In the genomic region with DNA sequence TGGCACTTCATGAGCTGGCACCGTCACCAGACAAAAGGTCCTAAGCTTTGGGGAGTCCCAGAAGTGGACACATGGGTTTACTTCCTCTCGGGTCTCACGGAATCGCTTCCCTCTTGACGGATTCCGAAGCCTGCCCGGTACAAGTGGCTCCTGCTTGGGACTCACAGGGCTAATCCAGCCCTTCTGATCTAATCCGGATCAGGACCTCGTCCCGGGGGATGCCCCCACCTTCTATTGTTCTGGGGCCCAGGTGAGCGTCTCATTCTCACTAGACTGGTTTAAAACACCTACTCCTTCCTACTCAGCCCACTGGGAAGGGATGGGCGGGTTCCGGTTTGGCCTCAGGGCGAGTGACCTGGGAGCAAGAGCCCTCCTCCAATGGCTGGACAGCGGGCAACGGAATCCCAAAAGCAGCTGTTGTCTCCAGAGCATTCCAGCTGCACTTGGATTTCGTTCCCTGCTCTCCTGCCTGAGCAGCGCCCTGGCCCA, we compare ENCODE assay signal across 8 mouse cellular contexts. TPM values are rescaled to one million over a fixed set of nuclear protein-coding genes. Genes with fewer than 3 reads are reported as not detected.
A peak's percentile ranks its signal among the peaks of the same experiment; 100 is the strongest.
DNase-seq lines count a peak whose midpoint lies in the region; ATAC-seq and TF ChIP-seq lines count a peak whose summit lies in the region.

No protein-coding gene starts in this region.

- no peaks in the 10 kb centered on the region for H3K27me3 ChIP-seq in testis, adult 2 months (ENCODE audit: control insufficient read depth, insufficient read depth, low read length)
- no peaks in the 10 kb centered on the region for H3K27me3 ChIP-seq in embryonic facial prominence, embryonic 15.5 days
- H3K27me3 ChIP-seq in hindbrain, postnatal 0 days (ENCODE audit: insufficient read depth, low read length), result no peaks in the 10 kb centered on the region

- no peak for DNase-seq in testis, postnatal 10 days (ENCODE audit: low spot score)
- DNase-seq in hindbrain, postnatal 0 days (ENCODE audit: low spot score), result no peak
- DNase-seq in lung, adult 18-20 months, result peak; percentile 47 to 58
- DNase-seq in retina, postnatal 1 day, result peak; percentile 61
- no peak for DNase-seq in B cell, adult 2 months
- no peak for DNase-seq in ovary, postnatal 10 days (ENCODE audit: low spot score)

- 7% methylated on average over 18 of the region's 18 CpGs for WGBS in embryonic facial prominence, embryonic 15.5 days
- WGBS in hindbrain, postnatal 0 days, result 13% methylated on average over 18 of the region's 18 CpGs

- peak overlapping the region; percentile 97 for H3K4me2 ChIP-seq in embryonic facial prominence, embryonic 15.5 days (replicated peaks)
- H3K4me2 ChIP-seq in hindbrain, postnatal 0 days (ENCODE audit: low read depth, low read length), result peak overlapping the region; percentile 96

- TF ChIP-seq CTCF in testis, adult 2 months (IDR thresholded peaks at IDR 0.05; ENCODE audit: control insufficient read depth, insufficient read depth, insufficient replicate concordance, low read depth, low read length), result no peak
- no peak for TF ChIP-seq CTCF in hindbrain, postnatal 0 days (IDR thresholded peaks at IDR 0.05; ENCODE audit: low read depth)

- H3K4me3 ChIP-seq in testis, adult 2 months (ENCODE audit: control insufficient read depth, low read depth, low read length), result peak overlapping the region; percentile 98
- peak overlapping the region; percentile 72 for H3K4me3 ChIP-seq in embryonic facial prominence, embryonic 15.5 days (replicated peaks)
- H3K4me3 ChIP-seq in hindbrain, postnatal 0 days (ENCODE audit: low read length), result peak overlapping the region; percentile 61

- peak overlapping the region; percentile 95 for H3K27ac ChIP-seq in testis, adult 2 months (ENCODE audit: control insufficient read depth, insufficient read depth, low read depth, low read length)
- H3K27ac ChIP-seq in embryonic facial prominence, embryonic 15.5 days (replicated peaks), result peak overlapping the region; percentile 96
- peak overlapping the region; percentile 95 for H3K27ac ChIP-seq in hindbrain, postnatal 0 days

- peak overlapping the region; percentile 75 for H3K9ac ChIP-seq in embryonic facial prominence, embryonic 15.5 days
- H3K9ac ChIP-seq in hindbrain, postnatal 0 days (replicated peaks; ENCODE audit: low read length), result peak overlapping the region; percentile 84

- ATAC-seq in embryonic facial prominence, embryonic 15.5 days (ENCODE audit: insufficient number of reproducible peaks, low FRiP score, low TSS enrichment, low read depth), result no peak
- ATAC-seq in hindbrain, postnatal 0 days, result no peak

- peak; percentile 17; the same call in 1 of the 2 replicates for TF ChIP-seq POLR2A in testis, adult 2 months (IDR thresholded peaks at IDR 0.05; ENCODE audit: control insufficient read depth, low read depth, low read length)

- peaks cover 2% of the 10 kb centered on the region for H3K36me3 ChIP-seq in testis, adult 2 months (ENCODE audit: control insufficient read depth, insufficient read depth, low read length)
- H3K36me3 ChIP-seq in embryonic facial prominence, embryonic 15.5 days, result peaks cover 47% of the 10 kb centered on the region
- H3K36me3 ChIP-seq in hindbrain, postnatal 0 days (ENCODE audit: insufficient read depth, low read length), result peaks cover 33% of the 10 kb centered on the region

- peaks cover 20% of the 10 kb centered on the region for H3K4me1 ChIP-seq in testis, adult 2 months (ENCODE audit: control insufficient read depth, insufficient read depth, low read length)
- H3K4me1 ChIP-seq in embryonic facial prominence, embryonic 15.5 days, result peaks cover 40% of the 10 kb centered on the region
- peaks cover 17% of the 10 kb centered on the region; the same call in 1 of the 2 replicates for H3K4me1 ChIP-seq in hindbrain, postnatal 0 days (ENCODE audit: insufficient read depth, low read length)

- H3K9me3 ChIP-seq in embryonic facial prominence, embryonic 15.5 days (replicated peaks), result no peaks in the 10 kb centered on the region
- no peaks in the 10 kb centered on the region for H3K9me3 ChIP-seq in hindbrain, postnatal 0 days (ENCODE audit: low read length)

RNA-seq across cellular contexts. Expression of a gene that starts 0.7 kb away (rescaled TPM):
- polyA plus RNA-seq in testis, adult 2 months (2012; rRNA removed), result 347 and 402 TPM in 2 replicates
- polyA plus RNA-seq in embryonic facial prominence, embryonic 15.5 days (2015; fragmentation: Nextera tagmentation; extraction: Ambion mirVana), result 63.8 and 65.6 TPM in 2 replicates
- 54.1 and 70.5 TPM in 2 replicates for total RNA-seq in hindbrain, postnatal 0 days (2014; rRNA removed)
- polyA plus RNA-seq in hindbrain, postnatal 0 days (2015; fragmentation: Nextera tagmentation; extraction: Ambion mirVana), result 84.5 and 88.9 TPM in 2 replicates

RNA-seq across cellular contexts. Expression of a gene that starts 1.7 kb away (rescaled TPM):
- polyA plus RNA-seq in testis, adult 2 months (2012; rRNA removed), result 184 and 185 TPM in 2 replicates
- polyA plus RNA-seq in embryonic facial prominence, embryonic 15.5 days (2015; fragmentation: Nextera tagmentation; extraction: Ambion mirVana), result 137 and 139 TPM in 2 replicates
- total RNA-seq in hindbrain, postnatal 0 days (2014; rRNA removed), result 97.3 and 109 TPM in 2 replicates
- 251 and 255 TPM in 2 replicates for polyA plus RNA-seq in hindbrain, postnatal 0 days (2015; fragmentation: Nextera tagmentation; extraction: Ambion mirVana)

RNA-seq across cellular contexts. Expression of a gene that starts 7.9 kb away (rescaled TPM):
- polyA plus RNA-seq in testis, adult 2 months (2012; rRNA removed), result 172 and 183 TPM in 2 replicates
- polyA plus RNA-seq in embryonic facial prominence, embryonic 15.5 days (2015; fragmentation: Nextera tagmentation; extraction: Ambion mirVana), result 172 and 173 TPM in 2 replicates
- total RNA-seq in hindbrain, postnatal 0 days (2014; rRNA removed), result 93.8 and 98.3 TPM in 2 replicates
- 103 and 106 TPM in 2 replicates for polyA plus RNA-seq in hindbrain, postnatal 0 days (2015; fragmentation: Nextera tagmentation; extraction: Ambion mirVana)

RNA-seq across cellular contexts. Expression of a gene that starts 10.6 kb away (rescaled TPM):
- polyA plus RNA-seq in testis, adult 2 months (2012; rRNA removed), result 13.4 and 13.5 TPM in 2 replicates
- 89.6 and 93.7 TPM in 2 replicates for polyA plus RNA-seq in embryonic facial prominence, embryonic 15.5 days (2015; fragmentation: Nextera tagmentation; extraction: Ambion mirVana)
- total RNA-seq in hindbrain, postnatal 0 days (2014; rRNA removed), result 581 and 603 TPM in 2 replicates
- 265 and 282 TPM in 2 replicates for polyA plus RNA-seq in hindbrain, postnatal 0 days (2015; fragmentation: Nextera tagmentation; extraction: Ambion mirVana)

RNA-seq across cellular contexts. Expression of a gene that starts 29.5 kb away (rescaled TPM):
- 5.4 and 5.5 TPM in 2 replicates for polyA plus RNA-seq in testis, adult 2 months (2012; rRNA removed)
- polyA plus RNA-seq in embryonic facial prominence, embryonic 15.5 days (2015; fragmentation: Nextera tagmentation; extraction: Ambion mirVana), result 10.4 and 12.2 TPM in 2 replicates
- total RNA-seq in hindbrain, postnatal 0 days (2014; rRNA removed), result 50.8 and 62.6 TPM in 2 replicates
- 38.7 and 38.8 TPM in 2 replicates for polyA plus RNA-seq in hindbrain, postnatal 0 days (2015; fragmentation: Nextera tagmentation; extraction: Ambion mirVana)

Comparison
In these comparisons a context has a peak if more than half of its experiments do, and no peak if none do; other contexts are left out.
1. DNase-seq: peak in lung, adult 18-20 months (2 of 2) and retina, postnatal 1 day (single experiment); none in testis, postnatal 10 days (single experiment), hindbrain, postnatal 0 days (single experiment), B cell, adult 2 months (0 of 2) and ovary, postnatal 10 days (single experiment).
2. Peak in every context shown above with its lines, with median percentiles within 50 percentile points of each other: H3K27ac ChIP-seq and H3K4me3 ChIP-seq.